Mouse (Mus musculus): ENCODE measurements around the gene Plekhh1.
A peak's percentile ranks its signal among the peaks of the same experiment; 100 is the strongest.

Plekhh1 gene

GRCm38 (mm10) chr12:79034331-79034730, 5.4 kb downstream of the Plekhh1 start:
- DNase-seq (ENCODE audit: low spot score), result no peak

DNA sequence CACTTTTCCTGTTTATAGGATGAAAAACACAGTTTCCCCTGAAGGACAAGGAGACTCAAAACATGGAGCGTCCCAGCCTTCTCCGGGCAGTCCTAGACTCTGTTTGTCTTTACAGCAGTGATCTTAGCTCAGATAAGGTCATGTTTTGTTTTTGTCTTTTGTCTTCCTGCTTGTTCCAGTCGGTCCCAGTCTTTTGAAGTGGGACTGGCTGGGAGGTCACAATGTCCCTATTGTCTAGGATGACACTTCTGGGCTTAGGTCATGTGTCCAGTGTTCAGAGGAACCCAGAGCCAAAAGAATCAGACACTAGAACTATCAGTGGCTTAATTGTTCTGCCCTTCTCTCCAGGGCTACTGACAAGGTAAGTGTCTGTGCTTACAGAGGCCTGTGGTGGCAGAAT, 6.4 kb downstream of the Plekhh1 start:
- no peak for DNase-seq (ENCODE audit: low spot score)

GRCm38 (mm10) chr12:79039708-79040107, 10.7 kb downstream of the Plekhh1 start:
- no peak for DNase-seq (ENCODE audit: low spot score)

DNA sequence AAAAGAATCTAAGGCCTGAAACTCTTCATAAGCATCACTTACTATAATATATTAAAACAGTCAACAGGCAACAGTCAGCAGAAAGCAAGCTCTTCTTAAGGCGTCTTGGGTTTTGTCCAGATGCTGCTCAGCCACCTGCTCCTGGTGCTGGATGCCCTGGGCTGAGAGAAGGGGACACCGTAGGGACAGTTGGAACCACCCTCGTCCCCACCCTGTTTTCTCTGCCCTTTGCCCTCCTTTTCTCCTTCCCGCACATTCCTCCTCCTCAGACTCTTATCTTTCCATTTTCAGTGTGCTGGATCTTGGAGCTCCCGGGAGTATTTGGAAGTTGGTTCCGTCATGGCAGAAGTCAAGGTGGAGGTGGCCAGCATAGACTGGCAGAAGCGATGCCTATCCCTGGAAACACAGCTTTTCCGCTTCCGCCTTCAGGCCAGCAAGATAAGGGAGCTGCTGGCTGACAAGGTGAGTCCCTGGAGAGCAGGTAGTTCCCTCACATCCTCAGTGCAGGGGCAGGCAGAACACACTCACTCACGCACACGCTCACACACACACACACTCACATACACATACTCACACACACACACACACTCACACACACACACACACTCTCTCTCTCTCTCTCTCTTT, 11.4 kb downstream of the Plekhh1 start:
- DNase-seq (ENCODE audit: low spot score), result no peak

GRCm38 (mm10) chr12:79041436-79041835, 12.5 kb downstream of the Plekhh1 start:
- peak; percentile 53 for DNase-seq (ENCODE audit: low spot score)

GRCm38 (mm10) chr12:79044668-79045067, 15.7 kb downstream of the Plekhh1 start:
- DNase-seq (ENCODE audit: low spot score), result no peak

DNA sequence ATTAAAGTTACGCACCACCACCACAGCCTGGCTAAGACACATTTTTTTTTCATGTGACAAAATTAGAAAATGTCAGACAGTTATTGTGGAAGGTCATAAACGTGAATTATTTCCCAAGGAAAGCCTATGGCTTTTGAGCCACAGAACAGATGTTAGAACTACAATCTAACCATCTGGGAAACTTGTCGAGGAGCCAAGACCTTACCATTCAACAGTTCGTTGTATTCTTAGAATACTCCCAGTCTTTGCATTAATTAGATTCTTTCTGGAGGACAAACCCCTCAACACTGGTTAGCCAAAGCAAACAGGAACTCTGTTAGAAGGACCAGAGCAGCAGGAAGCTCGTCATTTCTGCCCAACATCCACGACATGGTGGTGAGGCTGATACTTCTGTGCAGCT, 17.2 kb downstream of the Plekhh1 start:
- no peak for DNase-seq (ENCODE audit: low spot score)

GRCm38 (mm10) chr12:79047203-79047602, 18.2 kb downstream of the Plekhh1 start:
- peak; percentile 63 for DNase-seq (ENCODE audit: low spot score)

DNA sequence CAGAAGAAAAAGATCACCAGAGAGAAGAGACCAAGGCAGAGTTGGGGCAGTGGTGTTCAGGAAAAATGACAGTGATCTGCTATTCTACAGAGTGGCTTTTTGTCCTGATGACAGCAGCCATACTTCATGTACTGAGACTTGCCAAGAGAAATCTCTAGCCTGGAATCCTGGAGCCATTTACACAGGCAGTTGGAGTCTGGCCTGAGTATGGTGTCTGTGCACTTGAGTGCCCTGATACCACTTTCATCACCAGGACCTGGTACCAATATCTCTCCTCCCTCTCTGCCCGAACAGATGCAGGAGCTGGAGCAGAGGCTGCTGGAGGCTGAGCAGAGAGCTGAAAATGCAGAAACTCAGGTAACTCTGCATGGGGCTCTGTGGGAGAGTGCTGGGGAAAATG, 19.9 kb downstream of the Plekhh1 start:
- no peak for DNase-seq (ENCODE audit: low spot score)

DNA sequence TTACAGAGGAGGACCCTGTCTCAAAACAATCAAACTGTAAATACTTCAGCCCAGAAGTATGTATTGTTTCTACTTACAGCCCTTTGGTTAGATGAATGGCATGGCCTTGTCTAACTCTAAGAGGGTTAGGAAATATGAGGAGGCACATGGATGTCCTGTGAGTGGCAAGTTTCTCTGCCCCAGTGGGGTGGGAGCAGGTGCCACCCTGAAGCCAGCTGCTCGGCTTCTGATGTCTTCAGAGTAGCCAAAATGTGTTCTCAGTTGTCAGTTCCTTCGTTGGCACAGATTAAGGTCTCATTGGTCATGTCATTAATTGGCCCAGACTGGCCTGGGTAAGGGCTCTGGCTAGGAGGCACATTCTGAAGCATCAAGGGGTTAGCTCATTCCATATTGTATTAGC, 20.8 kb downstream of the Plekhh1 start:
- DNase-seq (ENCODE audit: low spot score), result no peak

DNA sequence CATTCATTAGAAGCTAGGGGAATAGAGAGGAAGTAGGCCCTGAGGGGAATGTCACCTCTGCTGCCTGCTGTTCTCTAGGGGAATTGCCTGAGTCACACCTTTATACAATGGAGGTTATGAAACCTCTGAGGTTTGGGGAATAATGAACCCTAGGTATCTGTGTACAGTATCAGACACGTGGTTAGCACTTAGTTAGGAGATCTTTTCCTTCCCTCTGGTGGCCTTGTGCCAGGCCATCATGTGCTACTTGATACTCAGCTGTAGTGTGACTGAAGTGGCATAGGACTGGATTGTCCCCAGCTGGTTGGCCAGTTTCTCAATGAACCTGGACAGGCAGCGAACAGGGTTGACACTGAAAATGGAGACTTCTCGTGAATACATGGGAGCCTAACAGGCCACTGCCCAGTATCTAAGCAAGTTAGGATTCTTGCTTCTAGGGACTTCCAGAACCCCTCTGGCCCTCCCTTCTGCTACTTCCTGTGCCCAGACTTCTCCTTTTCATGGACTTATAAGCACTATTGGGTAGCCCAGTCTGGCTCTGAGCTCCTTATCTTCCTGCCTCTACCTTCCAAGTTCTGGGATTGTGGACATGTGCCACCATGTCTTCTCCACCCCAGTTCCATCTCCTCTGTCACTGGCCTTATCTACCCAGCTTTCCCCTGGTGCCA, 21.7 kb downstream of the Plekhh1 start:
- peak; percentile 48 for DNase-seq (ENCODE audit: low spot score)

GRCm38 (mm10) chr12:79052073-79052472, 23.1 kb downstream of the Plekhh1 start:
- no peak for DNase-seq (ENCODE audit: low spot score)

GRCm38 (mm10) chr12:79055276-79055675, 26.3 kb downstream of the Plekhh1 start:
- no peak for DNase-seq (ENCODE audit: low spot score)

GRCm38 (mm10) chr12:79059573-79059972, 30.6 kb downstream of the Plekhh1 start:
- no peak for DNase-seq (ENCODE audit: low spot score)

DNA sequence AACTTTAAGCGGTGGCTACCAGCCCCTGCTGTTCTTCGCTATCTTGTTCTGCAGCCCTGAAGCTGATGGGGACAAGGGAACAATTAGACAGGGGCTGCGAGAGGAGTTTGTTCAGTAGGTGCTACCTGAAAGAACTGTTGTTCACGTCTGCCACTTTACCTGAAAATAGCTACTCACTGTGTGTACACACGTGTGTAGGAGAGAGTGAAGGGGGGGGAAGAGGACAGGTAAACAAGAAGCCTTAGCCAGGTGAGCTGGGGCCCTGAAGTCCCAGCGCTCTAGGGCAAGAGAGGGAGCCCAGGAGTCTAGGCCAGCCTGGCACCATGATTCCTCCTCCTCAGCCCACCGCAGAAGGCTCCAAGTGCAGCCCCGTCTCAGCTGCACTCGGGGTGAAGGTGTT, 31.2 kb downstream of the Plekhh1 start:
- no peak for DNase-seq (ENCODE audit: low spot score)

GRCm38 (mm10) chr12:79060766-79061652, 32.0 kb downstream of the Plekhh1 start:
- DNase-seq (ENCODE audit: low spot score), result no peak

DNA sequence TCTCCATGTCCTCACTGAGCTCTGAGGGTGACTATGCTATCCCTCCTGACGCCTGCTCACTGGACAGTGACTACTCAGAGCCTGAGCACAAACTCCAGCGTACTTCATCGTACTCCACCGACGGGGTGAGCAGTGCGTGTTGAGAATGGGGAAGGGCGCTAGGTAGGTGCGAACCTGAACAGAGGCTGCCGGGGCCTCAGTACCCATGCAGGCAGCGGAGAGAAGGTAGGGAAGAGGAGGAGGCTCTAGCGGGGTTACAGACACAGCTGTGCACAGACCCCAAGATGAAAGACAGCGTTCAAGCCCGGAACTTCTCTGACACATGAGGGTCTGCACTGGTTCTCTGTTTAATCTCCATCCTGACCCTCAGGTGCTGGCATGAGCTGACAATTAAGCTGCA, 35.5 kb downstream of the Plekhh1 start:
- no peak for DNase-seq (ENCODE audit: low spot score)

DNA sequence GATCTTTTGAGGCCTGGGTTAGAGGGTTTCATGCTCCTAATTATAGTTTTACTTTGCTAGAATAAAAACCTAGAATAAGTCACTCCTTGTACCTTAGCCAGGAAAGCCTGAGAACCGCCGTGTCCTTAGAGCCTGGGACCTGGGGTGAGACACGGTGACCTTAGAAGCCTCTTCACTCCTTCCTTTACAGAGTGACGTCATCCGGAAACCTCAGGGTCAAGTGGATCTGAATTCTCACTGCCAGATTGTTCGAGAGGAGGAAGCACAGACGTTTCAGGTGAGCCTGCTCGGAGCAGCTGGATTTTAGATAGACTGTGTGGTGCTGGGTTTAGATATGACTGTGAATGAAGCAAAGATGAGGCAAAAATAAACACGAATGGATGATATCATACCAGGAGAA, 37.5 kb downstream of the Plekhh1 start:
- no peak for DNase-seq (ENCODE audit: low spot score)

DNA sequence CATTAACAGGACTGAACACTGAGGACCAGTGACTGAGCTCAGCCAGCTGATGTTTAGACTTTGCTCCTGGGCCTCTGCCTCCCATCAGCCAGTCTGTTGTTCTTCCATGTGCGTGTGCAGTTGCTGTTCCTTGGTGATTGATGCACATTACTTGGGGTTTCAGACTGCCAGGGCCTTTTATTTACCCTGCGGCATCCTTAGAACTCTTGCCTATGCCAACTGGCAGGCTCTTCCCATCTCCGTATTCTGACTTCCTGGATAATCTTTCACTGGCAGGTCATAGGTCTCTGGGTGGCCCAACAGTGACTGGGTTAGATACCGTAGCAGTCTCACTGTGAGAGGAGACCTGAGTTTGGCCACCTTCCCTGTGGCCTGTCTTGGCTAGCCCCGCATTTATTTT, 38.6 kb downstream of the Plekhh1 start:
- DNase-seq (ENCODE audit: low spot score), result no peak

DNA sequence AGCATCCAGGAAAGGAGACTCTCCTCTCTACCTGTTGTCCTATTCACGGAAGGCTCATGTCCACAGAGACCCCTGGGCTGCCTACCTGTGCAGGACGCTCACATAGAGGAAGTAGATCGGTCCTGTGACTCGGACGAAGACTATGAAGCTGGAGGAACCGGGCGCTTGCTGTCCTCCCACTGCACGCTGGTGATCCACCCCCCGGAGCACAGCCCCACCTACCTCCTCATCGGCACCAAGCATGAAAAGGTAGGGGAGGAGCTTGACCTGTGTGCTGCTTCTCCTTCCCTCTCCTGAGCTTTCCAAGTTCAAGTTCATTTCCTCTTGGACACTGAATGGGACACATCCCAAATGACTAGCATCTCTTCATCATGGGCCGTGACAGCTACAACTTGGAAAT, 39.3 kb downstream of the Plekhh1 start:
- no peak for DNase-seq (ENCODE audit: low spot score)

GRCm38 (mm10) chr12:79069187-79069608, 40.2 kb downstream of the Plekhh1 start:
- no peak for DNase-seq (ENCODE audit: low spot score)

DNA sequence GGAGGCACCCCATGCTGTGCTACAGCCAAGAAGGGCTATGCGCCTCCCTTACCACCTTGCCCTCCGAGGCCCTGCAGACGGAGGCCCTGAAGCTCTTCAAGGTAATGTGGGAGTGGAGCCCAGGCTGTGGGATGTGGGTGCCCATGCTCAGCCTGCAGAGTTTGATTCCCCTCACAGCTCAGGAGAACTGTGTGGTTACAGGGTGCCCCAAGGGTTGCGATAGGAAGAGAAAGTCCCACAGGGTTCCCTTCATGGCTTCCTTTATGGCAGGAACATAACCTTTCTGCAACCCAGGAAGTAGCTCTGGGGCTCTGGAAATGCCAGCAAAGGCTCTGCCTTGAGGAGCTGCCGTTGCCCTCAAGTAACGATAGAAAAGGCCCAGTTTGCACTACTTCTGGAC, 41.0 kb downstream of the Plekhh1 start:
- DNase-seq (ENCODE audit: low spot score), result no peak

DNA sequence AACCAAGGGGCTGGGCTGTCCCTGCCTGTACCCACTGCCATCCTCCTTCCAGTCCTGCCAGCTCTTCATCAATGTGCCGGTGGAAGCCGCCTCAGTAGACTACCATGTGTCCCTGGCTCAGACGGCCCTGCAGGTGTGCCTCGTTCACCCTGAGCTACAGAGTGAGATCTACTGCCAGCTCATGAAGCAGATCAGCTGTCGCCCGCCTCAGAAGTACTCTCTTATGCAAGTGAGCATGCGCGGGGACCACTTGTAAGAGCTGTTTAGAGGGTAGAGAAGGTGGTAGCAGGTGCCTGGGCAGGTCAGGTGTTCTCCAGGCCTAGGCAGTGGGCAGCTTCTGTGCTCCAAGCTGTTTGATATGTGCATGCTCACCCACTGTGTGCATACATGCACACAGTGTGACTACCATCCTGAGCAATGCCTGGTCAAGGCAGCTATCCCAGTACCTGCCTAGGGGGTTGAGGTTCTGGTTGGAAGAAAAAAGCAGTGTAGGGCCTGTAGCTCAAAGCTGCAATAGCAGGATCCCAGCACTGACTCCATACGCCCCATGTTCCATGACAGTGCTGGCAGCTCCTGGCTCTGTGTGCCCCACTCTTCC, 41.9 kb downstream of the Plekhh1 start:
- DNase-seq (ENCODE audit: low spot score), result no peak

All from urinary bladder, postnatal 14 days (tissue).